Mouse (Mus musculus): ENCODE data around the gene C77080. TPM values are rescaled to one million over a fixed set of nuclear protein-coding genes. Genes with fewer than 3 reads are reported as not detected.
A peak's percentile ranks its signal among the peaks of the same experiment; 100 is the strongest.

Gene C77080
- total and polyA plus RNA-seq, 2 experiments from 2014 or later: 0.78 to 7.8 TPM

GRCm38 (mm10) chr4:129197514-129197913, 63.7 kb downstream of the C77080 start:
- Histone ChIP-seq H3K27me3 (ENCODE audit: control insufficient read depth, insufficient read depth, low read length) (no peaks in the 10 kb centered on the region), H3K4me2 (ENCODE audit: low read depth, low read length) (no peak overlapping the region), H3K9me3 (replicated peaks; ENCODE audit: control insufficient read depth, low read length) (no peaks in the 10 kb centered on the region), H3K9ac (replicated peaks; ENCODE audit: low read depth, low read length) (no peak overlapping the region), H3K27ac (ENCODE audit: low read depth) (no peak overlapping the region), H3K36me3 (replicated peaks; ENCODE audit: control insufficient read depth, insufficient read depth, low read length) (peaks cover 42% of the 10 kb centered on the region), H3K4me1 (ENCODE audit: control insufficient read depth, insufficient read depth) (no peaks in the 10 kb centered on the region), H3K4me3 (ENCODE audit: low read depth, low read length) (no peak overlapping the region)
- ATAC-seq (ENCODE audit: insufficient read depth, low read depth) (no peak), DNase-seq (ENCODE audit: low spot score) (no peak)
- WGBS: 93% methylated on average over 6 of the region's 6 CpGs
- TF ChIP-seq EP300 (IDR thresholded peaks at IDR 0.05; ENCODE audit: low read depth) (no peak), CTCF (IDR thresholded peaks at IDR 0.05; ENCODE audit: low read depth) (no peak)

DNA sequence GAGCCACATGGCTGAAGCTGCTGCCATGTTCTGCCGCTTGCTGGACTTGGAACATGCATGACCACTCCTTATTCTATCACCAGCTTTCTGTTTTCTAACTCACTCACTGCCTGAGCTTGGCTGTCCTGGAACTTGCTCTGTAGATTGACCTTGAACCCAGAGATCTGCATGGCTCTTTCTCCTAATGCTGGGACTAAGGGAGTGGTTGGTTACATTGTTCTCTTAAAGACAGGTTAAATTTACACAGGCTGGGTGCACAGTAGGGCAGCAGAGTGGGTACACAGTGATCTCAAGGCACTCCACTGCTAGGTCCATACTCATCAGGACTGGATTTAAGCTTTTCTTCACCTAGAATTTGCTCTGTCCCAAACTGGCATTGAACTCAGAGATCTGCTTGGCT, 66.9 kb downstream of the C77080 start:
- ATAC-seq (ENCODE audit: insufficient read depth, low read depth) (no peak), DNase-seq (ENCODE audit: low spot score) (no peak)
- Histone ChIP-seq H3K27me3 (ENCODE audit: control insufficient read depth, insufficient read depth, low read length) (no peaks in the 10 kb centered on the region), H3K27ac (ENCODE audit: low read depth) (no peak overlapping the region), H3K9me3 (replicated peaks; ENCODE audit: control insufficient read depth, low read length) (no peaks in the 10 kb centered on the region), H3K4me2 (ENCODE audit: low read depth, low read length) (no peak overlapping the region), H3K4me1 (ENCODE audit: control insufficient read depth, insufficient read depth) (peaks cover 10% of the 10 kb centered on the region), H3K9ac (replicated peaks; ENCODE audit: low read depth, low read length) (no peak overlapping the region), H3K36me3 (replicated peaks; ENCODE audit: control insufficient read depth, insufficient read depth, low read length) (peaks cover 17% of the 10 kb centered on the region), H3K4me3 (ENCODE audit: low read depth, low read length) (no peak overlapping the region)
- 75% methylated on average over 1 of the region's 1 CpGs for WGBS
- TF ChIP-seq CTCF (IDR thresholded peaks at IDR 0.05; ENCODE audit: low read depth): no peak
- no peak for TF ChIP-seq EP300 (IDR thresholded peaks at IDR 0.05; ENCODE audit: low read depth)

GRCm38 (mm10) chr4:129191691-129192090, 69.5 kb downstream of the C77080 start:
- Histone ChIP-seq H3K36me3 (replicated peaks; ENCODE audit: control insufficient read depth, insufficient read depth, low read length) (peaks cover 8% of the 10 kb centered on the region; the same call in 1 of the 2 replicates), H3K27ac (ENCODE audit: low read depth) (no peak overlapping the region), H3K9ac (replicated peaks; ENCODE audit: low read depth, low read length) (no peak overlapping the region), H3K9me3 (replicated peaks; ENCODE audit: control insufficient read depth, low read length) (no peaks in the 10 kb centered on the region), H3K4me2 (ENCODE audit: low read depth, low read length) (no peak overlapping the region), H3K27me3 (ENCODE audit: control insufficient read depth, insufficient read depth, low read length) (no peaks in the 10 kb centered on the region), H3K4me1 (ENCODE audit: control insufficient read depth, insufficient read depth) (peaks cover 17% of the 10 kb centered on the region), H3K4me3 (ENCODE audit: low read depth, low read length) (no peak overlapping the region)
- DNase-seq (ENCODE audit: low spot score): no peak
- ATAC-seq (ENCODE audit: insufficient read depth, low read depth): no peak
- TF ChIP-seq CTCF (IDR thresholded peaks at IDR 0.05; ENCODE audit: low read depth) (no peak), EP300 (IDR thresholded peaks at IDR 0.05; ENCODE audit: low read depth) (no peak)
- 63% methylated on average over 5 of the region's 5 CpGs for WGBS

DNA sequence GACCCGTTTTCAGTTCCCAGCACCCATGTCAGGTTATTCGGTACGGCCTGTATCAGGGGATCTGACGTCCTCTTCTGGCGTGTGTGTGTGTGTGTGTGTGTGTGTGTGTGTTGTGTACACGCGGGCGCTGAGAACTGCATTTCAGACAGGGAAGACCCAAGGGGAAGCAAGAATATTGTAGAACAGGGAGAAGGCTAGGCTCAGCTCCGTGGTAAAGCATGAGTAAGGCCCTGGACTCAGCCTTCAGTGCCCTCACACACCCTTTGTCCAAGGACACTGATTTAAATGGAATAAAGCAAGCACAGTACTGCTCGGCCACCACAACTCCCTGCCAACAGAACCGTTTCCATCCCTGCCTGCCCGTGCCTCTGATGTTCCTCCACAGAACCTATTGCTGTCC, 70.7 kb downstream of the C77080 start:
- Histone ChIP-seq H3K9me3 (replicated peaks; ENCODE audit: control insufficient read depth, low read length) (no peaks in the 10 kb centered on the region), H3K27ac (ENCODE audit: low read depth) (peak overlapping the region; percentile 86), H3K36me3 (replicated peaks; ENCODE audit: control insufficient read depth, insufficient read depth, low read length) (no peaks in the 10 kb centered on the region; the same call in 1 of the 2 replicates), H3K9ac (replicated peaks; ENCODE audit: low read depth, low read length) (peak overlapping the region; percentile 72), H3K4me3 (ENCODE audit: low read depth, low read length) (peak overlapping the region; percentile 98), H3K4me2 (ENCODE audit: low read depth, low read length) (peak overlapping the region; percentile 89), H3K27me3 (ENCODE audit: control insufficient read depth, insufficient read depth, low read length) (no peaks in the 10 kb centered on the region), H3K4me1 (ENCODE audit: control insufficient read depth, insufficient read depth) (peaks cover 17% of the 10 kb centered on the region)
- TF ChIP-seq EP300 (IDR thresholded peaks at IDR 0.05; ENCODE audit: low read depth): no peak
- no peak for TF ChIP-seq CTCF (IDR thresholded peaks at IDR 0.05; ENCODE audit: low read depth)
- no peak for DNase-seq (ENCODE audit: low spot score)
- WGBS: 4% methylated on average over 12 of the region's 12 CpGs
- ATAC-seq (ENCODE audit: insufficient read depth, low read depth): no peak

DNA sequence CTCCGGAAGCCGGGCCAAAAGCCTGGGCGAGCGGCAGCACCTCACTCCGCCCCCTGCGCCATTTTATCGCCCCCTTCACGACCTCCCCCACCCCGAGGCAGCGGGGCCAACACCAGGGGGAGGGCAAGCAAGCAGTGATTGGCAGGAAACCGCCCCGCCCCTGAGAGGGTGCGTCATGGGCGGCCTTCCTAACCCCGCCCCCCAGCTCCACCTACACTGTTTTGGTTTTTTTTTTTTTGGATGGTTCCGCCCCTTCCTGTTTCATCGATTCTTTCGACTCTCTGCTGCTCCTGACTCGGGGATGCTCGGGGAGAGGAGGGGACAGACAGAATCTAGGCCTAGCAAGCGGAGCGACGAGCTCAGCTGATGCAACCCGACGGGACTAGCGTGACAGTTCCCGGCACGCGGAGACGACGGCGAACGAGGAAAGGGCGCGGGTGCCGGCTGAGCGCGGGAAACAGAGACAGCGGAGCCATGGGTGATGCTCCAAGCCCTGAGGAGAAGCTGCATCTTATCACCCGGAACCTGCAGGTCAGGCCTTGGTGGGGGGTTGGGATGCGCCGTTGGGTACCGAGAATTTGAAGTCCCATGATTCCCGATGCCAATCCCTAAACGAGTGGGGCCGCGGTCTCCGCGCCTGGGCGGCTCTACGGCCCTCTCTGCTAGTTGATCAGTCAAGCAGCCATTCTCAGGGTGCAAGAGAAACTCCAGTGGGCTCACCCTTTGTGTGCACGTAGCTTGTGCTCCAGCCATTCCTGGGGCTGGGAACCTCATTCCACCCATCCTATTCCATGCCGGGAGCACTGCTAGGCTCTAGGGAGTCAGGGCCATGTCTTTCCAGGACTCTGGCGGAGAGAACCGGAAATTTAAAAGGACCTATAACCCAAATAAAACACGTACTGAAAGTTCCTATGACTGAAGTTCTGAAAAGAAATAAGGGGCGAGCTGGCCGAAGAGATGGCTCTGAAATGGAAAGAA, 71.4 kb downstream of the C77080 start, which contains the start of the genes S100pbp and Yars:
Gene S100pbp, minus strand, starts transcription at position 186 of the 978 bp plus-strand sequence.
Gene Yars, plus strand, starts transcription at position 219 of the 978 bp plus-strand sequence.
- peak within 1 kb of the TSS; percentile 89 for H3K4me2 ChIP-seq (ENCODE audit: low read depth, low read length)
- 1% methylated on average over 58 of the region's 58 CpGs for WGBS
- H3K9ac ChIP-seq (replicated peaks; ENCODE audit: low read depth, low read length): peak within 1 kb of the TSS; percentile 91
- H3K36me3 ChIP-seq (replicated peaks; ENCODE audit: control insufficient read depth, insufficient read depth, low read length): no peaks in the 10 kb centered on the region; the same call in 1 of the 2 replicates
- H3K4me1 ChIP-seq (ENCODE audit: control insufficient read depth, insufficient read depth): peaks cover 17% of the 10 kb centered on the region
- no peaks in the 10 kb centered on the region for H3K9me3 ChIP-seq (replicated peaks; ENCODE audit: control insufficient read depth, low read length)
- H3K4me3 ChIP-seq (ENCODE audit: low read depth, low read length): peak within 1 kb of the TSS; percentile 98
- H3K27ac ChIP-seq (ENCODE audit: low read depth): peak within 1 kb of the TSS; percentile 90
- DNase-seq (ENCODE audit: low spot score) (peak; percentile 97), ATAC-seq (ENCODE audit: insufficient read depth, low read depth) (peak; percentile 95)
- no peaks in the 10 kb centered on the region for H3K27me3 ChIP-seq (ENCODE audit: control insufficient read depth, insufficient read depth, low read length)
- TF ChIP-seq EP300 (IDR thresholded peaks at IDR 0.05; ENCODE audit: low read depth) (peak; percentile 88), CTCF (IDR thresholded peaks at IDR 0.05; ENCODE audit: low read depth) (peak; percentile 29)
